ENCODE assay signal across 8 mouse cellular contexts in genomic region chr15:99343414-99344147, GRCm38 (mm10). TPM values are rescaled to one million over a fixed set of nuclear protein-coding genes. Genes with fewer than 3 reads are reported as not detected.
DNase-seq lines count a peak whose midpoint lies in the region; ATAC-seq lines count a peak whose summit lies in the region.

No protein-coding gene starts in this region.

- peaks cover 57% of the 10 kb centered on the region for H3K4me1 ChIP-seq in forebrain, embryonic 10.5 days
- no peaks in the 10 kb centered on the region for H3K4me1 ChIP-seq in forebrain, embryonic 11.5 days (replicated peaks; ENCODE audit: control insufficient read depth, insufficient read depth, low read length)
- peaks cover 50% of the 10 kb centered on the region for H3K4me1 ChIP-seq in embryonic facial prominence, embryonic 14.5 days (ENCODE audit: control insufficient read depth, insufficient read depth, low read length)
- peaks cover 83% of the 10 kb centered on the region for H3K4me1 ChIP-seq in heart, embryonic 12.5 days (replicated peaks)

- no peak overlapping the region; the same call in 1 of the 2 replicates for H3K9ac ChIP-seq in forebrain, embryonic 11.5 days (ENCODE audit: low read length)
- H3K9ac ChIP-seq in embryonic facial prominence, embryonic 14.5 days (ENCODE audit: low read depth, low read length), result peak overlapping the region; percentile 44
- H3K9ac ChIP-seq in heart, embryonic 12.5 days, result peak overlapping the region; percentile 57

- no peaks in the 10 kb centered on the region for H3K36me3 ChIP-seq in forebrain, embryonic 10.5 days (replicated peaks)
- no peaks in the 10 kb centered on the region for H3K36me3 ChIP-seq in forebrain, embryonic 11.5 days (ENCODE audit: control insufficient read depth, insufficient read depth, low read length)
- H3K36me3 ChIP-seq in embryonic facial prominence, embryonic 14.5 days (ENCODE audit: control insufficient read depth, insufficient read depth, low read length), result no peaks in the 10 kb centered on the region
- H3K36me3 ChIP-seq in heart, embryonic 12.5 days, result no peaks in the 10 kb centered on the region

- peak overlapping the region; percentile 69 for H3K27ac ChIP-seq in forebrain, embryonic 10.5 days
- H3K27ac ChIP-seq in forebrain, embryonic 11.5 days (ENCODE audit: low read depth, low read length), result no peak overlapping the region
- peak overlapping the region; percentile 83 for H3K27ac ChIP-seq in embryonic facial prominence, embryonic 14.5 days (replicated peaks; ENCODE audit: low read depth, low read length)
- H3K27ac ChIP-seq in heart, embryonic 12.5 days (ENCODE audit: poor library complexity, severe bottlenecking), result peak overlapping the region; percentile 89

- no peak for DNase-seq in forebrain, embryonic 10.5 days (ENCODE audit: extremely low spot score, low spot score)
- no peak for DNase-seq in forebrain, embryonic 11.5 days (ENCODE audit: low spot score)
- DNase-seq in embryonic facial prominence, embryonic 14.5 days (ENCODE audit: low spot score), result peak; percentile 74
- peak; percentile 74 to 85 for DNase-seq in layer of hippocampus, adult 8-10 months (ENCODE audit: low spot score in 2 of 2)
- peak; percentile 66 for DNase-seq in lung, postnatal 36 days
- DNase-seq in spleen, postnatal 4 days (ENCODE audit: low spot score in 2 of 2), result no peak

- no peaks in the 10 kb centered on the region for H3K9me3 ChIP-seq in forebrain, embryonic 10.5 days
- no peaks in the 10 kb centered on the region for H3K9me3 ChIP-seq in forebrain, embryonic 11.5 days (ENCODE audit: control insufficient read depth, low read length)
- no peaks in the 10 kb centered on the region for H3K9me3 ChIP-seq in embryonic facial prominence, embryonic 14.5 days (ENCODE audit: control insufficient read depth, low read length)
- H3K9me3 ChIP-seq in heart, embryonic 12.5 days (replicated peaks), result no peaks in the 10 kb centered on the region

- no peaks in the 10 kb centered on the region for H3K27me3 ChIP-seq in forebrain, embryonic 10.5 days (ENCODE audit: poor library complexity, severe bottlenecking)
- no peaks in the 10 kb centered on the region for H3K27me3 ChIP-seq in forebrain, embryonic 11.5 days (ENCODE audit: control insufficient read depth, insufficient read depth, low read length)
- no peaks in the 10 kb centered on the region for H3K27me3 ChIP-seq in embryonic facial prominence, embryonic 14.5 days (replicated peaks; ENCODE audit: control insufficient read depth, insufficient read depth, low read length)
- no peaks in the 10 kb centered on the region for H3K27me3 ChIP-seq in heart, embryonic 12.5 days (replicated peaks)

- ATAC-seq in forebrain, embryonic 11.5 days (replicated peaks; ENCODE audit: low FRiP score), result no peak
- ATAC-seq in embryonic facial prominence, embryonic 14.5 days (ENCODE audit: low read depth), result peak; percentile 64
- ATAC-seq in heart, embryonic 12.5 days (ENCODE audit: insufficient number of reproducible peaks, low FRiP score), result peak; percentile 68
- no peak for ATAC-seq in CD4-positive, CD25-positive, alpha-beta regulatory T cell, adult 4 months

- 67% methylated on average over 5 of the region's 5 CpGs for WGBS in forebrain, embryonic 10.5 days
- WGBS in forebrain, embryonic 11.5 days, result 60% methylated on average over 5 of the region's 5 CpGs
- 29% methylated on average over 5 of the region's 5 CpGs for WGBS in embryonic facial prominence, embryonic 14.5 days
- 19% methylated on average over 5 of the region's 5 CpGs for WGBS in heart, embryonic 12.5 days

- H3K4me2 ChIP-seq in forebrain, embryonic 11.5 days (ENCODE audit: low read depth, low read length, severe bottlenecking), result no peak overlapping the region
- peak overlapping the region; percentile 23; the same call in 1 of the 2 replicates for H3K4me2 ChIP-seq in embryonic facial prominence, embryonic 14.5 days (ENCODE audit: low read depth, low read length)
- H3K4me2 ChIP-seq in heart, embryonic 12.5 days, result peak overlapping the region; percentile 49

- no peak overlapping the region; the same call in 1 of the 2 replicates for H3K4me3 ChIP-seq in forebrain, embryonic 10.5 days
- no peak overlapping the region for H3K4me3 ChIP-seq in forebrain, embryonic 11.5 days (ENCODE audit: low read depth, low read length)
- no peak overlapping the region for H3K4me3 ChIP-seq in embryonic facial prominence, embryonic 14.5 days (ENCODE audit: low read depth, low read length)
- no peak overlapping the region for H3K4me3 ChIP-seq in heart, embryonic 12.5 days

RNA-seq across cellular contexts. Expression of gene Fmnl3, which starts 26.7 kb away (rescaled TPM):
- 14.3 and 16.9 TPM in 2 replicates for polyA plus RNA-seq in forebrain, embryonic 10.5 days (2016; fragmentation: Nextera tagmentation; extraction: Ambion mirVana)
- polyA plus RNA-seq in forebrain, embryonic 11.5 days (2014; fragmentation: Nextera tagmentation; extraction: Ambion mirVana), result 14.3 and 17.0 TPM in 2 replicates
- 18.5 and 21.5 TPM in 2 replicates for polyA plus RNA-seq in embryonic facial prominence, embryonic 14.5 days (2014; fragmentation: Nextera tagmentation; extraction: Ambion mirVana)
- 17.2 and 21.0 TPM in 2 replicates for polyA plus RNA-seq in heart, embryonic 12.5 days (2016; fragmentation: Nextera tagmentation; extraction: Ambion mirVana)
- 10 to 100 TPM in 3 of 4 experiments, 1 to 10 TPM in 1; 8.9 to 19.6 (median 14.1) TPM for total RNA-seq in layer of hippocampus, adult 8-10 months (2022)
- polyA plus RNA-seq in CD4-positive, CD25-positive, alpha-beta regulatory T cell, adult 4 months (2017; shearing (Covaris generic)), result 10 to 100 TPM in 1 of 2 experiments, 1 to 10 TPM in 1; 7.7 to 16.0 TPM

RNA-seq across cellular contexts. Expression of gene Fam186b, which starts 47.9 kb away (rescaled TPM):
- 0.11 and 0.17 TPM in 2 replicates for polyA plus RNA-seq in forebrain, embryonic 10.5 days (2016; fragmentation: Nextera tagmentation; extraction: Ambion mirVana)
- 0.15 and 0.36 TPM in 2 replicates for polyA plus RNA-seq in forebrain, embryonic 11.5 days (2014; fragmentation: Nextera tagmentation; extraction: Ambion mirVana)
- 0.06 and 0.14 TPM in 2 replicates for polyA plus RNA-seq in embryonic facial prominence, embryonic 14.5 days (2014; fragmentation: Nextera tagmentation; extraction: Ambion mirVana)
- 0.27 and 0.31 TPM in 2 replicates for polyA plus RNA-seq in heart, embryonic 12.5 days (2016; fragmentation: Nextera tagmentation; extraction: Ambion mirVana)
- total RNA-seq in layer of hippocampus, adult 8-10 months (2022), result 1 to 10 TPM in 3 of 4 experiments, under 1 TPM in 1; 0.61 to 2.6 (median 1.6) TPM
- polyA plus RNA-seq in CD4-positive, CD25-positive, alpha-beta regulatory T cell, adult 4 months (2017; shearing (Covaris generic)), result under 1 TPM; 0.16 to 0.18 TPM

RNA-seq across cellular contexts. Expression of gene Prpf40b, which starts 48.7 kb away (rescaled TPM):
- 60.7 and 62.2 TPM in 2 replicates for polyA plus RNA-seq in forebrain, embryonic 10.5 days (2016; fragmentation: Nextera tagmentation; extraction: Ambion mirVana)
- polyA plus RNA-seq in forebrain, embryonic 11.5 days (2014; fragmentation: Nextera tagmentation; extraction: Ambion mirVana), result 62.4 and 69.0 TPM in 2 replicates
- 40.1 and 42.2 TPM in 2 replicates for polyA plus RNA-seq in embryonic facial prominence, embryonic 14.5 days (2014; fragmentation: Nextera tagmentation; extraction: Ambion mirVana)
- 44.0 and 44.4 TPM in 2 replicates for polyA plus RNA-seq in heart, embryonic 12.5 days (2016; fragmentation: Nextera tagmentation; extraction: Ambion mirVana)
- total RNA-seq in layer of hippocampus, adult 8-10 months (2022), result 100 to 1,000 TPM in 1 of 4 experiments, 10 to 100 TPM in 3; 93.1 to 117 (median 99.9) TPM
- 10 to 100 TPM in 1 of 2 experiments, 1 to 10 TPM in 1; 9.7 to 17.7 TPM for polyA plus RNA-seq in CD4-positive, CD25-positive, alpha-beta regulatory T cell, adult 4 months (2017; shearing (Covaris generic))

RNA-seq across cellular contexts. Expression of gene Tmbim6, which starts 49.1 kb away (rescaled TPM):
- 267 and 272 TPM in 2 replicates for polyA plus RNA-seq in forebrain, embryonic 10.5 days (2016; fragmentation: Nextera tagmentation; extraction: Ambion mirVana)
- polyA plus RNA-seq in forebrain, embryonic 11.5 days (2014; fragmentation: Nextera tagmentation; extraction: Ambion mirVana), result 229 and 267 TPM in 2 replicates
- 300 and 310 TPM in 2 replicates for polyA plus RNA-seq in embryonic facial prominence, embryonic 14.5 days (2014; fragmentation: Nextera tagmentation; extraction: Ambion mirVana)
- 251 and 253 TPM in 2 replicates for polyA plus RNA-seq in heart, embryonic 12.5 days (2016; fragmentation: Nextera tagmentation; extraction: Ambion mirVana)
- total RNA-seq in layer of hippocampus, adult 8-10 months (2022), result 100 to 1,000 TPM; 349 to 403 (median 360) TPM
- 1,000 to 10,000 TPM; 1,029 to 1,509 TPM for polyA plus RNA-seq in CD4-positive, CD25-positive, alpha-beta regulatory T cell, adult 4 months (2017; shearing (Covaris generic))

Comparison
In these comparisons a context has a peak if more than half of its experiments do, and no peak if none do; other contexts are left out.
1. DNase-seq: peak in embryonic facial prominence, embryonic 14.5 days (single experiment), layer of hippocampus, adult 8-10 months (2 of 2) and lung, postnatal 36 days (single experiment); none in forebrain, embryonic 10.5 days (single experiment), forebrain, embryonic 11.5 days (single experiment) and spleen, postnatal 4 days (0 of 2).
2. ATAC-seq: peak in embryonic facial prominence, embryonic 14.5 days (single experiment) and heart, embryonic 12.5 days (single experiment); none in forebrain, embryonic 11.5 days (single experiment) and CD4-positive, CD25-positive, alpha-beta regulatory T cell, adult 4 months (single experiment).